Mouse (Mus musculus): ENCODE measurements at regions not wholly inside any gene's neighbourhood (a gene's known extent, or its start where the extent isn't known, plus 50 kb on each side); places are given as distances from the start of the nearest gene placed in this dataset.
"Not testable (repeated sequence)": the region's sequence is repeated elsewhere in the genome, so short reads cannot be mapped to it uniquely, and the experiment has no call there.

DNA sequence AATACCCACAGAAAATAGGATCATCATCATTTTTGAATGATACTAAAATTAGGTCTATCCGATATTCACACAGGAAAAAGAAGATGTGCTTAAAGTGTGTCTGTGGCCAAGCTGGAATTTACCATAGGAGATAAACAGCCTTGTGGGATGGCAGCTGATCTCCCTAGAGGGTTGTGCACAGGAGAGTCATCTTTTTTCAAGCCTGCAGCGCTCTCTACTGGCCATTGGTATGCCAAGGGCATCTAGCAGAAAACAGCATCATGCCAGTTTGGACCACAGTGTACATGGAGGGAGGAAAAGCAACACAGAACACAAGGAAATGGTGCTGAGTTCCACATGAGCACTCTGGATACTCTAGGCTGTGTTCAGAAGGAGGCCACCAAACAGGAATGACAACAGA lies 74.1 kb upstream of the Diaph3 start:
- Histone ChIP-seq H3K4me2 (replicated peaks) (no peak overlapping the region), H3K27ac (no peak overlapping the region), H3K9me3 (no peaks in the 10 kb centered on the region), H3K4me1 (no peaks in the 10 kb centered on the region), H3K9ac (no peak overlapping the region), H3K4me3 (no peak overlapping the region), H3K27me3 (replicated peaks) (no peaks in the 10 kb centered on the region), H3K36me3 (no peaks in the 10 kb centered on the region)
- peak; percentile 72 for ATAC-seq (ENCODE audit: low FRiP score, low read depth)
- WGBS, result 31% methylated on average over 2 of the region's 2 CpGs

DNA sequence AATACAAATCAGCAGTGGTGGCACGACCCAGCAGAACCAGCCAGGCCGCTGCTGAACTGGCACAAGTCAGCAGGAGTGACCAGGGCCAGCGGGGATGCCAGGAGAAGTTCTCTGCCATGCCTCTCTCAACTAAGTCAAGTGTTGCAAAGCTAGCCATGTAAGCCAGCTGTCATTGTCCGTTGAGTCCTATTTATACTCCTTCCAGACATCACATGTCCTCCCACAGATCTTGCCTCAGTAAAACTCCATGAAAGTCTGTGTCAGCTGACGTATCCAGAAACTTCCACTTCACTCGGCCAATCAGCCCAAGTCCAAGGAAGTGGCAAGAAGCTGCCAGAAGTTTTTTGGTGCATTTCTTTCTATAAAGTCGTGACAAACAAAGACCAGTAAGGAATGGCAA lies 76.0 kb upstream of the Diaph3 start:
- 78% methylated on average over 7 of the region's 7 CpGs for WGBS
- H3K27me3 ChIP-seq (replicated peaks), result no peaks in the 10 kb centered on the region
- no peak overlapping the region for H3K4me2 ChIP-seq (replicated peaks)
- no peak overlapping the region for H3K4me3 ChIP-seq
- ATAC-seq (ENCODE audit: low FRiP score, low read depth), result no peak
- H3K9me3 ChIP-seq, result no peaks in the 10 kb centered on the region
- no peak overlapping the region for H3K9ac ChIP-seq
- H3K27ac ChIP-seq, result no peak overlapping the region
- H3K36me3 ChIP-seq, result no peaks in the 10 kb centered on the region
- H3K4me1 ChIP-seq, result no peaks in the 10 kb centered on the region

DNA sequence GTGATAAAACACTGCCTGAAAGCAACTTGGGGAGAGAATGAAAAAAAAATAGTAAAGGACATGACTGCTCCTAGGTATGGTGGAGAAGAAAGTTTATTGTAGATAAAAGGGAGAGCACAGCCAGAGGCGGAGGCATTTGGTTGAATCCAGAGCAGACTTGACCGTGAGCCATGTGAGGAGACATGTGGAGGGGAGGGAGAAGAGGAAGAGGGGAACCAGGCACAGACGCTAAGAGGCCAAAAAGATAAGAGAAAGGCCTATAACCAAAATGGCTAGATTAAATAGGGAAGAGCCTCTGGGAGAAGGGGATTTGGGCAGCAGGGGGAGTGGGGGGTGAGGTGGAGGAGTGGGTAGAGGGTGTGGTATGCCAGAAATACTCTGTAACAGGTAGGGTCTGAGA lies 78.9 kb upstream of the Diaph3 start:
- no peaks in the 10 kb centered on the region for H3K36me3 ChIP-seq
- no peak for ATAC-seq (ENCODE audit: low FRiP score, low read depth)

DNA sequence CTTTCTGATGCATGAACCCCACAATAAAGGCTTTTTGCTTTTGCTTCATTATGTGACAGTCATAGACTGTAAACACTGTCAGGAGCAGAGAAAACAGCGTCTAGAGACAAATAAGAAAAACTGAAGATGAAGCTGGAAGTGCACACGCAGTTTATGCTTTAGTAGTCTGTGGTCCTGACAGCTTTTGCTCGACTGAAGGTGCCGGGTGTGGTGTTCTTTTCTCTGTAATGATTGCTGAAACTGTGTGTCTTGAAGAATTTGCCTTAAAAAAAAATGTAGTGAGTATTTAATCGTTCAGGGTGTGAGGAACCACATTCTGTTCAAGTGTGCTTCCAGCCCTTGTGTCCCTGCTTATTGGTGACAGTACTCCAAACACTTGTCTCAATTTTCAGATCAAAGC lies 83.8 kb upstream of the Diaph3 start:
- Histone ChIP-seq H3K4me2 (replicated peaks) (no peak overlapping the region), H3K4me1 (no peaks in the 10 kb centered on the region), H3K27me3 (replicated peaks) (no peaks in the 10 kb centered on the region), H3K27ac (no peak overlapping the region), H3K36me3 (no peaks in the 10 kb centered on the region), H3K4me3 (no peak overlapping the region), H3K9ac (no peak overlapping the region), H3K9me3 (0 out of 2 replicates have a peak, but pooled peaks cover 6% of the 10 kb centered on the region)
- WGBS, result 85% methylated on average over 5 of the region's 5 CpGs
- no peak for ATAC-seq (ENCODE audit: low FRiP score, low read depth)

More for the DNA sequence above, 78.9 kb upstream of the Diaph3 start:
- 93% methylated on average over 3 of the region's 3 CpGs for WGBS
- no peak overlapping the region for H3K9ac ChIP-seq
- no peaks in the 10 kb centered on the region for H3K4me1 ChIP-seq
- no peak overlapping the region for H3K4me2 ChIP-seq (replicated peaks)
- H3K4me3 ChIP-seq, result no peak overlapping the region
- no peak overlapping the region for H3K27ac ChIP-seq
- no peaks in the 10 kb centered on the region for H3K9me3 ChIP-seq
- H3K27me3 ChIP-seq (replicated peaks), result no peaks in the 10 kb centered on the region

DNA sequence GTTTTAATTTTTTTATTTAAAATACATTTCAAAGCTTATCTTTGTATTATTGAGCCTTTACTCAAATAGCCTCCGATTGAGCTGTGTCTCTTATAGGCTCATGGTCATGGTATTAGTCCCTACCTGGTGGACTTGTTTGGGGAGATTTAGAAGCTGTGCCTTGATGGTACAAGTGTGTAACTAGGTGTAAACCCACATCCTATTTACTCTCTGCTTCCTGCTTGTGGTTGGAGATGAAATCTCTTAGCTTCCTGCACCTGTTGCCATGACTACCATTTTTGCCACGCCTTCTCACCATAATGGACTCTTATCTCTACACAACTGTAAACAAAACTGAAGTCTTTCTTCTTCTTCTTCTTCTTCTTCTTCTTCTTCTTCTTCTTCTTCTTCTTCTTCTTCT lies 108.2 kb upstream of the Diaph3 start:
- H3K4me1 ChIP-seq, result no peaks in the 10 kb centered on the region
- H3K27ac ChIP-seq, result no peak overlapping the region
- H3K27me3 ChIP-seq (replicated peaks), result no peaks in the 10 kb centered on the region
- 86% methylated on average over 2 of the region's 2 CpGs for WGBS
- no peaks in the 10 kb centered on the region for H3K36me3 ChIP-seq
- ATAC-seq (ENCODE audit: low FRiP score, low read depth), result no peak
- no peak overlapping the region for H3K4me2 ChIP-seq (replicated peaks)
- H3K9ac ChIP-seq, result no peak overlapping the region
- no peak overlapping the region for H3K4me3 ChIP-seq
- H3K9me3 ChIP-seq, result no peaks in the 10 kb centered on the region

DNA sequence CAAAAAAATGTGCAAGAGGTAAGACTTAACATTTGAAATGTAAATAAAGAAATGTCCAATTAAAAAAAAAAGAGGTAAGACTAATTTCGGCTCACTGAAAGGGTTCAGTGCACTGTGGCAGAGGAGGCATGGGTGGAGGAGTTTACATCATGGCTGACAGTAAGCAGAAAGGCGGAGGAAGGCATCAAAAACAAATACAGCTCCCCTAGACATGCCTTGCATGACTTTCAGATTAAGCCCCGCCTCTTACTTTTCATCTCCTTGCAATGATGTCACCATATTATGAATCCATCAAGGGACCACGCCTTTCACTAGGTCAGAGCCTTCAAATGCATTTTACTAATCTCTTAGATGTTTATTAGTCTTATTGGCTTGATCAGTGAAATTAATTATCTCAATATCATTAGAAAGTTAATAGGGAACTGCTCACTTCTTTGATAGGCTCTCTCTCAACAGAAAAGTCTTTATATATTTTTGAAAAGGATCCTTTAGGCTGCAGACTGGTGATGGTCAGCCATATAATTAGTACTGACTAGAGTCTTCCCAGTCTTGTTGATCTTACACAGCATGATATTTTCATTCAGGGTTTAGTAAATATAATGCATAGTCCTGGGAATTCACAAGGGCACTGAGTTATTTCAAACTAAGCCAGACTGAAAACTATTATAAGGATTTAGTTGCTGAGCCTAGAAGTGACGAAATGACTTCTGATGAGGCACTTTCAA lies 114.6 kb upstream of the Diaph3 start:
- Histone ChIP-seq H3K4me1 (no peaks in the 10 kb centered on the region), H3K4me2 (replicated peaks) (no peak overlapping the region), H3K27ac (no peak overlapping the region), H3K4me3 (no peak overlapping the region), H3K9ac (no peak overlapping the region), H3K27me3 (replicated peaks) (no peaks in the 10 kb centered on the region), H3K36me3 (no peaks in the 10 kb centered on the region), H3K9me3 (no peaks in the 10 kb centered on the region)
- no peak for ATAC-seq (ENCODE audit: low FRiP score, low read depth)
- 88% methylated on average over 5 of the region's 5 CpGs for WGBS

DNA sequence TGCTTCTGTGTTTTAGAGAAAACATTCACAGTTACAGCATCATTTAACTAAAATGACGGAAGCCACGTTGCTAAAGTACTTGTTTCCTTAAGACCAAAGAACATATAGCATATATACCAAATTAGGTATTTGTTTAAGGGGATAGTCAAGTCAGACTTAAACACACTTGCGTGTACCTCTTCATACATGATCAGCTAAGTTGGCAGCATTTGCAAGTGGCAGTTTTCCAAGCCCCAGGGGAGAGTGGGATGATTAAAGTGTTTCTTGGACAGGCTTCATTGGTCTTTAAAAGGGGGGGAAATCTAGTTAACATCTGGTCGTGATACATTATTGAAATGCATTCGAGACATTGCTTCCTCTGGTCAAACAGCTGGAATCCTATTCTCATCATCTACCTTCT lies 120.7 kb upstream of the Diaph3 start:
- H3K36me3 ChIP-seq, result no peaks in the 10 kb centered on the region
- no peak overlapping the region for H3K4me3 ChIP-seq
- no peaks in the 10 kb centered on the region for H3K4me1 ChIP-seq
- H3K4me2 ChIP-seq (replicated peaks), result no peak overlapping the region
- no peaks in the 10 kb centered on the region for H3K9me3 ChIP-seq
- ATAC-seq (ENCODE audit: low FRiP score, low read depth), result no peak
- no peak overlapping the region for H3K9ac ChIP-seq
- WGBS, result 70% methylated on average over 5 of the region's 5 CpGs
- no peaks in the 10 kb centered on the region for H3K27me3 ChIP-seq (replicated peaks)
- no peak overlapping the region for H3K27ac ChIP-seq

DNA sequence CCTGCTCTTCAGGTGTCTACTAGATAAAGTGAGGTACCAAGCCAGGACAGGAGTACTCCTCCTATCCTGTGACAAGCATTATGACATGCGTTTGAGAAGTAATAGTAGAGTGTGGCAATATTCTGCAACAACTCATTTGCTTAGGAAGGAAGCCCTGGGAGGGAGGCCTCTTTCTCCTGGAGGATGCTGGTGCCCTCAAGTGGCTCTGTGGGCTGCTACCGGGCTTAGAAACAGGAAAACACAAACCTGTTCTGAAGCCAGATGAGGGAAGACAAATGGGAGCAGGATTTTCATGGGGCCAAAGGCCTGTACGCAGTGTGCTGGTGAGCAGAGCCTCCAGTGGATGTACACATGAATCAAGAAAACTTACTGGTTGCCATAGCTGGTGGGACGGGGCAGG lies 123.8 kb upstream of the Diaph3 start:
- ATAC-seq (ENCODE audit: low FRiP score, low read depth), result no peak

DNA sequence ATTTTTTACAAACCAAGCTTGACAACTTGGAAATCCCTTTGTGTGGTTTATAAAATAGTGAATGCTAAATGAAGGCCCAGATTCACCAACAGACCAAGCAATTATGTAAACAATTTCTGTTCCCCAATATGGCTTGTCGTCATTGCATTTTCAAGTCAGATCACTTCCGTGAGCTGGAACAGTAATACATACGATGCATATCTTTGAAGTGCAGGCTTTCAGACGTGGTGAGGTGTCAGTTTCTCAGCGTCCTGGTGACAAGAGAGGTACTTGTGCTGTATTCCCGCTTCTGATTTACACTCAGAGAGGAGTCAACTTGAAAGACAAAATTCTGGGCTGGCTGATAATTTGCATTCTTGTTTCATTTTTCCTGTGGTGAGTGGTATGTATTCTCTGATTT lies 125.3 kb upstream of the Diaph3 start:
- Histone ChIP-seq H3K27me3 (replicated peaks) (no peaks in the 10 kb centered on the region), H3K27ac (no peak overlapping the region), H3K4me3 (no peak overlapping the region), H3K9ac (no peak overlapping the region), H3K36me3 (no peaks in the 10 kb centered on the region), H3K4me1 (no peaks in the 10 kb centered on the region), H3K4me2 (replicated peaks) (no peak overlapping the region), H3K9me3 (no peaks in the 10 kb centered on the region)
- 67% methylated on average over 6 of the region's 6 CpGs for WGBS
- ATAC-seq (ENCODE audit: low FRiP score, low read depth), result no peak

More for the DNA sequence above, 123.8 kb upstream of the Diaph3 start:
- Histone ChIP-seq H3K27ac (no peak overlapping the region), H3K4me1 (no peaks in the 10 kb centered on the region), H3K9ac (no peak overlapping the region), H3K4me2 (replicated peaks) (no peak overlapping the region), H3K36me3 (no peaks in the 10 kb centered on the region), H3K9me3 (no peaks in the 10 kb centered on the region), H3K27me3 (replicated peaks) (no peaks in the 10 kb centered on the region), H3K4me3 (no peak overlapping the region)
- 89% methylated on average over 4 of the region's 4 CpGs for WGBS

DNA sequence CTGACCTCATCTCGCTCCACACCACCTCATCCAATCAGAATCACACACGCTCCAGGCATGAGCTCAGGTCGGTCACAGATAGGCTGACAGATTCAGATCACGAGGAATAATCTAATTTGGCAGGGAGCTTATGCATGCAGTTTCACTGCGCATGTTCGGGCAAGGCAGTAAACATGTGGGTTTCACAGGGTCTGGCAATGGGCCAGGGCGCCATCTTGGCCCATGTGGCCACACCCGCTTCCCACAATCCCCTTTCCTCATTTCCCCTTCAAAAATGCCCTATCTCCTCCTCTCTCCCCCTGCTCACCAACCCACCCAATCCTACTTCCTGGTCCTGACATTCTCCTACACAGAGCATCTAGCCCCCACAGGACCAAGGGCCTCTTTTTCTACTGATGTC lies 127.2 kb upstream of the Tdrd3 start:
- H3K27me3 ChIP-seq (replicated peaks); H3K9ac ChIP-seq; H3K4me2 ChIP-seq (replicated peaks); H3K4me1 ChIP-seq; ATAC-seq (ENCODE audit: low FRiP score, low read depth); H3K9me3 ChIP-seq; H3K27ac ChIP-seq; H3K4me3 ChIP-seq; H3K36me3 ChIP-seq: not testable (repeated sequence)
- 93% methylated on average over 8 of the region's 8 CpGs for WGBS

DNA sequence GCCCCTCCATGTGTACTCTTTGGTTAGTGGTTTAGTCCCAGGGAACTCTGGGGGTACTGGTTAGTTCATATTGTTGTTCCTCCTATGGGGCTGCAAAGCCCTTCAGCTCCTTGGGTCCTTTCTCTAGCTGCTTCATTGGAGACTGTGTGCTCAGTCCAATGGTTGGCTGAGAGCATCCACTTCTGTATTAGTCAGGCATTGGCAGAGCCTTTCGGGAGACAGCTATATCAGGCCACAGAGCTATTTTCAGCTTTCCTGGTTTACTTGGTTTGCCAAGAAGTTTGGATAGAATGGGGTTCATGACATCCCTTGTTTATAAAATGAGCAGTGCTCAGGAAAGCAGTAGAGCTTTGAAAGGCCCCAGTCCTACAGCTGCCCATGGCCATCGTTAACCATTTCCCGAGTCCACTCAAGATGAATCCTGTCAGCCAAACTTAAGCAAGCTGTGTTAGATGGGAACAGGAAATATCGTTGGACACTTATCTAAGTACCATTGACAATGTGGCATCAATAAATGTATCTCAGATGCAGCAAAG lies 126.7 kb upstream of the Tdrd3 start:
- no peaks in the 10 kb centered on the region for H3K9me3 ChIP-seq
- H3K4me1 ChIP-seq, result no peaks in the 10 kb centered on the region
- no peak overlapping the region for H3K9ac ChIP-seq
- no peak overlapping the region for H3K4me3 ChIP-seq
- H3K36me3 ChIP-seq, result no peaks in the 10 kb centered on the region
- H3K4me2 ChIP-seq (replicated peaks), result no peak overlapping the region
- 95% methylated on average over 4 of the region's 4 CpGs for WGBS
- H3K27me3 ChIP-seq (replicated peaks), result no peaks in the 10 kb centered on the region
- H3K27ac ChIP-seq, result no peak overlapping the region
- ATAC-seq (ENCODE audit: low FRiP score, low read depth), result no peak

DNA sequence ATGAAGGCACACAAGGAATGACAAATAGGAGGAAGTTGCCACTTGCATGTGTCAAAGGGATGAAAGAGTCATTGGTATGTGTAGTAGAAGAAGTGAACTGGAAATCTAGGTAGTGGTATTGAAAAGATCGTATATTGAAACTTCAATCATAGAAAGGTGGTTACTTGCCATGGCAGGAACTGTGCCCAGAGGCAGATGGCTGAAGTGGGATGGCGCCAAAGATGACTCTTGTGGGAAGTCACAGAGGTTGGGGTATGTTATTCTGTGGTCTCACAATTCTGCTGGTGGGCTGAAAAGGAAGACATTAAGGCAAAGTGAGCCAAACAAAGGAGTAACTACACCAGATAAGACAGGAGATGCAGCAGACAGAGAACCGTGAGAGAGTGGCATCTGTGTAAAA lies 121.2 kb upstream of the Tdrd3 start:
- Histone ChIP-seq H3K27me3 (replicated peaks) (no peaks in the 10 kb centered on the region), H3K4me1 (no peaks in the 10 kb centered on the region), H3K4me2 (replicated peaks) (no peak overlapping the region), H3K36me3 (no peaks in the 10 kb centered on the region), H3K27ac (no peak overlapping the region), H3K9me3 (no peaks in the 10 kb centered on the region), H3K9ac (no peak overlapping the region), H3K4me3 (no peak overlapping the region)
- 82% methylated on average over 3 of the region's 3 CpGs for WGBS
- no peak for ATAC-seq (ENCODE audit: low FRiP score, low read depth)

DNA sequence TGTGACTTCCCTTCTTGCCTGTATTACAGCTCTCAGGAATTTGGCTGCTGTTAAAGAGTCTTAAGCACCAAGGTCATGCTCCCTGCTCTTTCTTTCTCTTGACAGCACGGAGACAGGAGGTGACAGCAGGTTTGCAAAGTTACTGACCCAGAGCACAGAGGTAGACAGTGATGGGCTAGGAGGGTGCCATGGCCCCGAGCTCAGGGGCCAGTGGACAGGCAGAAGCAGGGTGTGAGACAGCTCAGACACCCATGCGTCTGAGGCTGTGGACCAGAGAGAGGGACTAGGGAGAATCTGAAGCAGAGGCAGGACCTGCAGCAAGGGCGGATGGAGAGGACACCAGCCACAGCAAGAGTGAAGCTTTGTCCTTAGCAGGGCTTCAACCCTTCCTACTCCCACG lies 119.3 kb upstream of the Tdrd3 start:
- no peak overlapping the region for H3K4me2 ChIP-seq (replicated peaks)
- H3K27ac ChIP-seq, result no peak overlapping the region
- H3K4me3 ChIP-seq, result no peak overlapping the region
- 51% methylated on average over 5 of the region's 5 CpGs for WGBS
- no peak for ATAC-seq (ENCODE audit: low FRiP score, low read depth)
- no peak overlapping the region for H3K9ac ChIP-seq
- no peaks in the 10 kb centered on the region for H3K9me3 ChIP-seq
- H3K36me3 ChIP-seq, result no peaks in the 10 kb centered on the region
- H3K4me1 ChIP-seq, result no peaks in the 10 kb centered on the region
- H3K27me3 ChIP-seq (replicated peaks), result no peaks in the 10 kb centered on the region
